Mouse (Mus musculus): ENCODE measurements at regions not wholly inside any gene's neighbourhood (a gene's known extent, or its start where the extent isn't known, plus 50 kb on each side); places are given as distances from the start of the nearest gene placed in this dataset.

GRCm38 (mm10) chr6:100923070-100923469, 89.6 kb downstream of the Ppp4r2 start:
- in situ Hi-C loops (cut with MboI, MseI): no loop called here

- in situ Hi-C loops (cut with MboI, MseI): no loop called here
Measured at GRCm38 (mm10) chr6:100923686-100924085, 90.3 kb downstream of the Ppp4r2 start.

GRCm38 (mm10) chr6:100928791-100929758, 95.7 kb downstream of the Ppp4r2 start:
- in situ Hi-C loops (cut with MboI, MseI): no loop called here

- in situ Hi-C loops (cut with MboI, MseI): no loop called here
Measured at GRCm38 (mm10) chr6:100929759-100930358, 96.4 kb downstream of the Ppp4r2 start.

- in situ Hi-C loops (cut with MboI, MseI): no loop called here
Measured at GRCm38 (mm10) chr6:100930706-100931105, 97.3 kb downstream of the Ppp4r2 start.

- in situ Hi-C loops (cut with MboI, MseI): no loop called here
Measured at GRCm38 (mm10) chr6:100934424-100934823, 101.0 kb downstream of the Ppp4r2 start.

GRCm38 (mm10) chr6:100937802-100938201, 104.4 kb downstream of the Ppp4r2 start:
- in situ Hi-C loops (cut with MboI, MseI): no loop called here

GRCm38 (mm10) chr6:100938376-100938775, 105.0 kb downstream of the Ppp4r2 start:
- in situ Hi-C loops (cut with MboI, MseI): no loop called here

GRCm38 (mm10) chr6:100939042-100939441, 105.6 kb downstream of the Ppp4r2 start:
- in situ Hi-C loops (cut with MboI, MseI): no loop called here

- in situ Hi-C loops (cut with MboI, MseI): no loop called here
Measured at GRCm38 (mm10) chr6:100939766-100940165, 106.3 kb downstream of the Ppp4r2 start.

GRCm38 (mm10) chr6:100941686-100942085, 108.3 kb downstream of the Ppp4r2 start:
- in situ Hi-C loops (cut with MboI, MseI): no loop called here

GRCm38 (mm10) chr6:100942956-100943355, 109.5 kb downstream of the Ppp4r2 start:
- in situ Hi-C loops (cut with MboI, MseI): no loop called here

- in situ Hi-C loops (cut with MboI, MseI): no loop called here
Measured at GRCm38 (mm10) chr6:100945796-100946195, 112.4 kb downstream of the Ppp4r2 start.

GRCm38 (mm10) chr6:100948340-100948739, 114.9 kb downstream of the Ppp4r2 start:
- in situ Hi-C loops (cut with MboI, MseI): no loop called here

GRCm38 (mm10) chr6:100951646-100952045, 118.2 kb downstream of the Ppp4r2 start:
- in situ Hi-C loops (cut with MboI, MseI): no loop called here

GRCm38 (mm10) chr6:100952470-100952869, 119.0 kb downstream of the Ppp4r2 start:
- in situ Hi-C loops (cut with MboI, MseI): no loop called here

GRCm38 (mm10) chr6:100954563-100954962, 121.1 kb downstream of the Ppp4r2 start:
- in situ Hi-C loops (cut with MboI, MseI): no loop called here

- in situ Hi-C loops (cut with MboI, MseI): no loop called here
Measured at GRCm38 (mm10) chr6:100966481-100966880, 133.1 kb downstream of the Ppp4r2 start.

- in situ Hi-C loops (cut with MboI, MseI): no loop called here
Measured at GRCm38 (mm10) chr6:100968080-100968856, 134.8 kb downstream of the Ppp4r2 start.

- in situ Hi-C loops (cut with MboI, MseI): no loop called here
Measured at GRCm38 (mm10) chr6:100968960-100969359, 135.5 kb downstream of the Ppp4r2 start.

- in situ Hi-C loops (cut with MboI, MseI): no loop called here
Measured at GRCm38 (mm10) chr6:100970810-100971447, 137.5 kb downstream of the Ppp4r2 start.

All from regulatory T cell (primary cell).